Mouse (Mus musculus) stomach, postnatal 0 days (tissue): ENCODE measurements around the gene G6pc2.

Experiments
- CTCF ChIP-seq: IDR thresholded peaks from 2 replicates; pipeline ENCODE4 v1.5.1; 2016; ENCODE audit warnings: antibody characterized with exemption, low read depth, mild to moderate bottlenecking, moderate library complexity
- EP300 ChIP-seq: optimal IDR thresholded peaks from 2 replicates; pipeline ENCODE3; 2016; ENCODE audit warnings: antibody characterized with exemption

GRCm38 (mm10) chr2:69234976-69235678, 24.3 kb downstream of the G6pc2 start:
- TF ChIP-seq CTCF, result no peak
- no peak for TF ChIP-seq EP300
